Mouse (Mus musculus): ENCODE measurements around the gene Agbl2.

DNA sequence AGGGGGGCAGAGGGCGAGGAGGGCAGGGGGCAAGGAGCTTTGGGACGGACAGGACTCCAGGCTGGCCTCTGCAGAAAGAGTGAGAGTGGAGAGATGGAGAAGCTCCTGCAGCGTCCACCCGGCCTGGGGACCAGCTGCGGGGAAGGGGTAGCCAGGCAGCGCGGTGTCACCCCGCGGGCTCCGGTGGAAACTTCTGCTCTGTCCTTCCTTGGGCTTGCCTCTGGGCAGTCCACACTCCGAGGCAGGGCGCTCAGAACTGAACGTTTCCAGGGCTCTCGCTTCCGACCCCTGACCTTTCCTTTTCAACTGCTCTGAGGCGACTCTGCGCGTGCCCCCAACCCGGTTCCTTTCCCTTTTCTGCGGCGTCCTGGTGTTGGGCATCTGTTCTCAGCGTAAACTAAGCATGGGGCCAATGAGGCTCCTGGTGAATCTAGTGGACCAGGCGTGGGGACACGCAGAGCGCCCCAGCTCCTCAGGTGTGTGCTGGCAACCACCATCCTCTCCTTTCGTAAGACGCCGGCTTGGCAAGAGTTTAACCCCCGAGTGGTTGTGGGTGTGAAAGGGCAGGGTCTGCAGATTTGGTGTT, 467 bp downstream of the Agbl2 start:
- TF ChIP-seq CTCF (IDR thresholded peaks at IDR 0.05; ENCODE audit: extremely low read depth, insufficient read depth, insufficient read length, insufficient replicate concordance) (no peak), POLR2A (IDR thresholded peaks at IDR 0.05; ENCODE audit: low read depth, low read length) (no peak)

Measured in spleen, adult 2 months (tissue).